Mouse (Mus musculus) NIH3T3 (cell line): Measurements from ENCODE around the gene Ier5l.

Experiments used
- DNase-seq: peaks from one replicate; pipeline ENCODE4 v3.0.0-alpha.2; 2012; ENCODE audit warnings: low read depth

The Ier5l gene

DNA sequence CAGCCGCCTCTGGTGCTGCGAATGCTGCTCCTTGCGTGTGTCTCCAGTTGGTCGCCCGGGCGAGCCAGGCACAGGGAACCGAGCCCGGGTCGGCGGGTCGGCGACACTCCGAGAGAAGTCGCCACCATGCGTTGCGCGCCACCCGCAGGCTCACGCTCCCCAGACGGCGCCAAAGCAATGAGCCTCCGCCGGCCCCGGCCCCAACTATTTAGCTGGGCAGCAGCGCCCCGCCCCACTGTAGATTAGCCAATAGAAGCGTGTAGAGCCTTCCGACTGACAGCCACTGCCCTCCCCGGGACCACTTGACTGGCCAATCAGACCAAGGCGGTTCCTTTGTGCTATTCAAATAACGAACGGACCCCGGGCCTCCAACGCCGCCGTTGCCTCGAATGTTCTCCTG is at the start of gene Ier5l:
TSS of gene Ier5l (minus strand) at position 181 of the 400 bp plus-strand sequence.
- DNase-seq = peak; percentile 97

DNA sequence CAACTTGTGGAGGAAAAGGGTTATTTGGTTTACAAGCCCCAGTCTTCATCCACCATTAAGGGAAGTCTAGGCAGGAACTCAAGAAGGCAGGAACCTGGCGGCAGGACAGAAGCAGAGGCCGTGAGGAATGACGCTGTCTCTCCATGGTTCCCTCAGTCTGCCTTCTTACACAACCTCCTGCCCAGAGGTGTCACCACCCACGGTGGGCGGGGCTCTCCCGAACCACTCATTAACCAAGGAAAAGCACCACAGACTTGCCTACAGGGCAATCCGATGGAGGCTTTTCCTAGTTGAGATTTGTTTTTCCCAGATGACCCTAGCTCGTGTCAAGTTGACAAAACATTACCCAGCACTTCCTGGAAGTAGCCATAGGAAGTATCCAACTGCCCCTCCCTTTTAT is 49.7 kb upstream of the Ier5l start:
- peak; percentile 18 for DNase-seq

DNA sequence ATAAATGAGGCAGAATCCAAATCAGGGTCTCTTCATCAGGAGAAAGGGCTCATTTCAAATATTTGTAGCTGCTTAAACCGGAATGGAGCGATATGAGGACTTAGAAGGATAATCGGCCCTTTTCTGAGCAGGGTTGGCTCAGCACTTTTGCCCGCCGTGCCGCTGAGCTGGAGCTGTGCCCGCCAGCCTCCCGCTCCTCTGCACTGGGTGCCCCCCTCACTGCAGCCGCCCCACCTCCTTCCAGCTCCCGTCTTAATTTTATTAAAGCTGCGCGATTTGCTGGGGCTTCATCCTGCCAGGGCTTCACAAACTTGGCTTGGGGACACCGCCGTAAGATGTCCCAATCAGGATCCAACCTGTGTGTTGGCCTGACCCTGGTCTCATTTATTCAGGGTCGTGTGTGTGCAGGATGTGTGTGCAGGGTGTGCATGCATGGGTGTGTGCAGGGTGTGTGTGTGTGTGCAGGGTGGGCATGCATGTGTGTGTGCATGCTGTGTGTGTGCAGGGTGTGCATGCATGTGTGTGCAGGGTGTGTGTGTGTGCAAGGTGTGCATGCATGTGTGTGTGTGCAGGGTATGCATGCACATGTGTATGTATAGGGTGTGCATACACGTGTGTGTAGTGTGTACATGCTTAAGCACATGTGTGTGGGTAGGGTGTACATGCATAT is 36.8 kb upstream of the Ier5l start:
- DNase-seq = no peak

DNA sequence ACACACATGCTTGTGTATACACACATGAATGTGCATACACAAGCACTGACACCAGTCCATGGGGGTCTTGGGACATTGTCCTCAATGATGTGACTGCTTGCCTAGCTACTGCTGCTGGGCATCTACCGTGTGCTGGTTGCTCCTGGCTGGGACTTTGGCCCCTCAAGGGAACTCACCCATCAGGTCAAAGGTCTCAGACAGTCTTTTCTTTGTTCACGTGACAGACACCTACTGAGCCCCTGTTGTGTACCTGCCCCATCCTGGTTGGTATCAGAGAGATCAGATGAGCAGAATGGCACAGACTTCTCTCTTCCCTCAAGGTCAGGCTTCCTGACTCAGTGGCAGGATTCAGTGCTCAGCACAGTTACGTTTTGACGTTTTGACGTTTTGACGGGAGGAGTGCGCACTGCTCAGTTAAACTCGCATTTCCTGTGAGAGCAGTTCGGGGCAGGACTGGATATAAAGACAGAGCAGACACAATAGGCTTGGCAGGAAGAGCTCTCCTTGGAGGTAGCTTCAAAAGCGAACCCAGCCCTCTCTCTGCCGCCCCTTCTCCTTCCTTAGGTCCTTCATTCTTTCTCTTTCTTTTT is 33.2 kb upstream of the Ier5l start:
- DNase-seq = no peak

DNA sequence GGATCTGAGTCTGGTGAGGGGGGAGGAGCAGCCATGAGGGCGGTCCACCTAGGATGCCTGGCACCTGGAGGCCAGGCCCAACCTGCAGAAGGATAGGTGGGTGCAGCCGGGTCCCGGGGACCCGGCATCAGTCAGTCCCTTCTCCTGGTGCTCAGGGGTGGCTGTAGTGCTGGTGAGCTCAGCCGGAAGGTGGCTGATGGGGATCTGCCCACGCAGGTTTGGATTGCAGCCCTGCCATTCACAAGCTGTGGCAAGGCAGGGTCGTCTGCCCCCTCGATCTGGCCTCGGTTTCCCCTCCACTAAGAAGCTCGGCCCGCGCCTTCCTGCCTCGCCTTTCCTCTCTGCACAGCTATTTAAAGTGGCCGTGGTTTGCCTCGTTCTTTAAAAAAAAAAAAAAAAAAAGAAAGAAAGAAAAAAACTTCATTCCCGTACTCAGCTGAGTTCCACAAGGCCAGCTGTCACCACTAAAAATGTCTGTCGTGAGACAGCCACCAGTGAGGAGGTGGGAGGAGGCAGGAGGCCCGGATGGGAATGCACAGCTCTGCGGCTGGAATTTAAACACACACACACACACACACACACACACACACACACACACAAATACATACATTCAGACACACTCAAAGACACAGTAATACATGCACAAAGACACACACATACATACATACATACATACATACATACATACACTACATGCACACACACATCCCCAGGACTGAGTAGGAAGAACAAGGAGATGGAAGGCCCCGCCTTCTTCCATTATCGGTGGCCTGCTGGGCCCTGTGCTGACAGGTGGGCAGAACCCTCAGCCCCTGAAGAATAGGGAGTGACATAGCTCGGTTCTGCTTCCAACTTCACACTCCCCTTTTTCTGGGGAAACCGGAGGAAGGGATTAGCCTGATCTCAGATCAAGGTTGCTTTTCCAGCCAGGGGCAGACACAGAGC is 29.9 kb upstream of the Ier5l start:
- no peak for DNase-seq

DNA sequence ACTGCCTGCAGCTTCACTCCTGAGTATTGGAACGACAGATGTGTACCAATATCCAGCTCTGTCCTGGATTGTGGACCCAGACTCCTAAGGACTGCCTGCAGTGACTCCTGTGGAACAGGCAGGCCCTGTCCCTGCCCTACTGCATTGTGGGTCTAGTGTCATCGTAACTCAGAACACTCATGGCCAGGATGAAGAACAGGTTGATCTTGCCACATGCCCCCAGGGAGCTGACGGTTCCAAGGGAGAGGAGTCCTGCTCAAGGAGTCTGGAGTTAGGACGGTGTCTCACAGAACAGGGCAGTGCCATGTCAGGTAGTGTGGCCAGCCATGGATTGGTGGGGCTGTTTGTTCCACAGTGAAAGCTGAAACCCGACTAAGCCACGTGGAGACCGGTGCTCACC is 27.7 kb upstream of the Ier5l start:
- no peak for DNase-seq

DNA sequence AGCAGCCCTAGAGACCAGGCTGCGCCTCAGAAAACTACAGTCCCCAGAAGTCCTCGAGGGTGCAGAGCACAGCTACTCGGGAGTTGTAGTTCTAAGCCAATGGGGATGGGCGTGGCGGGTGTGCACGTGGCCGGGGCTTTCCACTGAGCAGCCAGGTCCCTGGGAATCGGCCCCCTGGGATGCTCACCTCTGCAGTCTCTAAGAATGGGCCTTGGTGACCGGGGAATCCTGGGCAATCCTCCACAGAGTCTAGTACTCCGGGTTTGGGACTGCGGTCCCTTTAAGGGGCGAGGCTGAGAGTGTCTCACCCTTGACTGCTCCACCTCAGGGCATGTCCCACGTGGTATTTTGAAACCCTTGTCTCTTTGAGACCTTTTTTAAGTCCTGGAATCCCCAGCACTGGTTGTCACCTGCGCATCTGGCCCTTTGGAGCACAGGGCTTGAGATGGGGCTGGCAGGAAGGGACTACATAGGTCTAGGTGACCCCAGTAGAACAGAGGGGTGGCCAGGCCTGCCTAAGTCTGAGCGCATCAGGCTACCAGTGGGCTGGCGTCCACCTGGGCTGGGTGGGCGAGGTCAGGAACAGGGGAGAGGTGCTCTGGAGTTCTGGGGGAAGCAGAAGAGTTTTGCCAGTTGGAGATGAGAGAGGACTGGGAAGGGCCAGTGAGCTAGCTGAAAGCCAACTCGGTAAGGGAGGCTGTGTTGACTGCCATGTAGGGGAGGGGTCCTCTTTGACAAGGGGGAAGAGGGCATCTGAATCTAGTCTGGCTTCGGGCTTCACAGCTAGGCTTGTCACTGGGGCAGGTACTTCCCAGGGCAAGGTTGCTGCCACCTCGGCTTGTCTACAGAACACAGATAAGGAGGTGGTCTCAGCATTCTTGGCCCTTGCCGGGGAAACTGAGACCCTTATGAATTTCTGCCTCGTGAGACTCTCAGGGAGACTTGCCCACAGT is 22.2 kb upstream of the Ier5l start:
- DNase-seq = peak; percentile 73

DNA sequence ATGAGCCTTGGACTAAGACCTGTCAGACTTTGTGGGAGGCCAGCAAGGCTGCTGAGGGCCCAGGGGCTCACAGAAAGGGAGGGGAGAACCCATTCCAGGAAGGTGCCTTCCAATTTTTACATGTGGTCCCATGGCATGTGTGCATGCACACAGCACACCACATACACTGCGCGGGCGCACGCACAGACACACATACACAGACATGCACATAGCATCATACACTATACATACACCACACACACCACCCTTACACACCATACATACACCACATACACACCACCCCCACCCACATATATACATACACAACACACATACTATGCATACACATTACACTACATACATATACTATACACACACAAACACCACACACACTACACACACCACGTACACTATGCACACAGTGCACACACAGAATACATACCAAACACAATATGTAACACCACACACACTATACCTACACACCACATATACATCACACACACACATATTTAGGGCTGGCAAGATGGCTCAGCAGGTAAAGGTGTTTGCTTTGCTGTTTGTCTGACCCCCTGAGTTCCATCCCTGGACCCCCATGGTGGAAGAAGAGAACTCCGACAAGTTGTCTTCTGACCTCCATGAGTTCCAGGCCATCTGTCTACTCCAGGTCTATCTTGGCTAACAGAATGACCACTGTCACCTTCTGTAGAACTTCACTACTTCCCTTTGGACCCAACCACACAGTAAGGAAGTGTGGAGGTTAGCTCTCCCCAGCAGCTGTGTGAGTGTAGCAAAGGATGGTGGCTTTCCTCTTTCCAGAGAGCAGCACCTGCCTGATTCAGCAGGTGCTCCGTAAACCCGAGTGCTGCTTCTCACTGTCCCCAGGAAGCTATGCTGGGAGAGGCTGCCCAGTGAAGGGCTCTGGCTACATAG is 21.2 kb upstream of the Ier5l start:
- no peak for DNase-seq

DNA sequence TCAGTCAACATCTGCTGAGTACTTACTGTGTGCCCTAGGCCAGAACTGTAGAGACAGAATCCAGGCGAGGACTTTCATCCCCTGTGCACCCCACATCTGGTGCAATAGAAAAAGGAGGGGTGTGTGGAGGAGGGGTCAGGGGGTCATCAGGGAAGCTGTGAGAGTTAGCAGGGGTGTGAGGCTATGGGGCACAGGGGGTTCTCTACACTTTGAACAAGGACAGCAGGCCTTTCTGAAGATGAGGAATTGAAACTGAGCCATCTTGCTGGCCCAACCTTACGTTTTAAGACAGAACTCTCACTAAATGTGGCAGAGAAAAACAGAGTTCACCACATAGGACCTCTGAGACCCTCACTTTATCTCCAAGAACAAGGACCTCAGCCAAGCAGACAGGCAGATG is 16.4 kb upstream of the Ier5l start:
- DNase-seq = no peak

DNA sequence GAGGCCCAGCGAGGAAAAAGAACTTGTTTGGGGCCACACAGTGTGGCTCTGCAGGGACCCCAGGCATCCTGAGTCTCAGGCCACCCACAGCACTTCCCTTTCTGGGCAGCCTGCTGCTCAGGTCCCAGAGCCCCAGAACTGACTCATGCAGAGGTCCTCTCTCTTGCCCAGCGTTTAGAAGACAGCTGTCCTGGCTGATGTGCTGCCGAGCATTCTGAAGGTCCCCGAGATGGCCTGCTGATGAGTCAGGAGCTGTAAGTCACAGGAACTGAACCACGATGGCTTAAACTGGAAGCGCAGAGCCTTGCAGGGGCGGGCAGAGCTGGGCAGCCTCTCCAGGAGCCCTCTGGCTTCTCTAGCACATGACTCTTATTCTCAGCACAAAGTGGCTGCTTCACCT is 13.6 kb upstream of the Ier5l start:
- peak; percentile 61 for DNase-seq

DNA sequence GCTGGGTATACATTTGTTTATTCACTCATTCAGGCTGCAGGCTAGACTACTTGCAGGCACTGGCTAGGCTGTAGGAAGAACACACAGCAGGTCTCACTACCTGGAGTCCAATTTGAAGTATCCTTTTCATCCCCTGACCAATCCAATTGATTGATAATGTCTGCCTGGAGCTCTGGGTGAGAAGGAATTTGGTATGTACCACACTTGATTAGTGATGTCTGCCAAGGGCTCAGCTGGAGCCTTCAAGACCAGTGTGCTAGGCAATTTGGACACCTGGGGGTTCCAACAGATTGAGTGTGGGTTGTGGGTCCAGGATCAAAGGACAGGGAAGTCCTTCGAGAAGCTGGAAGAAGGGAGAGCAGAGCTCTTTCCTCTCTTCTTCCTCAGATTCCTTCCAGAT is 4.5 kb upstream of the Ier5l start:
- DNase-seq = no peak

DNA sequence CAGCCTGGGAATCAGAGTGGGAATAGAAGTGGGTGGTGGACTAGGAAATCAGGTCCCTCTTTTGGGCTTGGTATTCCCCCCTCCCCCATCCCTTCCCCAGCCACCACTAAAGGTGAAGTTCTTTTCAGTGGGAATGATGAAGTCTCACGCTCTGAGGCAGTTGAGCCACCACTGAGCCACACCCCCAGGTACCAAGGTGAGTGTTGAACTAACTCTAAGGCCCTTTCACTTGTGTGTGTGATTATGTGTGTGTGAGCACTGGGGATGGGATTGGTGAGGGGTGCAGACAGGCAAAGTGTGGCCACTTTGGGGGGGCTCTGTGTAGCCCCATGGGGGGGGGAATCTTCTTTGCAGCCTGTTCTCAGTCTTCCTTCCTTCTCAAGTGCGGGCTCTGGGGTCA is 2.2 kb upstream of the Ier5l start:
- no peak for DNase-seq

DNA sequence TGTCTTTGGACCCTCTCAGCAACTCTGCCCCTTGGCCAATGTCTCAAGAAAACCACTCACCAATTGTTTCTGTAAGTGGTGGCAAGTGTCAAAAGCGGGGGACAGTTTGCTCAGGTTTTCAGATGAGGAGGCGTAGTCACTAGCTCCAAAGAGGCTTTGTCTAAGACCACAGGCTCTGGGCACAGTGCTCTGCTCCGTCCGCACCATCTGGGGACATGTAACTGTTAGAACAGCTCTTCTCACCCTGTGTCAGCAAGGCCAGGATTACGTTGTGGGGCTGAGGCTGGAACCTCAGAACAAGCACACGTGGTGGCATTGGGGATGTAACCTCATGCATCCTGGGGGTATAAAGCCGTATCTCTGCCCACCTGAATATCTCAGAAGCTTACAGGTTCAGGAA is 1.4 kb upstream of the Ier5l start:
- DNase-seq = no peak

DNA sequence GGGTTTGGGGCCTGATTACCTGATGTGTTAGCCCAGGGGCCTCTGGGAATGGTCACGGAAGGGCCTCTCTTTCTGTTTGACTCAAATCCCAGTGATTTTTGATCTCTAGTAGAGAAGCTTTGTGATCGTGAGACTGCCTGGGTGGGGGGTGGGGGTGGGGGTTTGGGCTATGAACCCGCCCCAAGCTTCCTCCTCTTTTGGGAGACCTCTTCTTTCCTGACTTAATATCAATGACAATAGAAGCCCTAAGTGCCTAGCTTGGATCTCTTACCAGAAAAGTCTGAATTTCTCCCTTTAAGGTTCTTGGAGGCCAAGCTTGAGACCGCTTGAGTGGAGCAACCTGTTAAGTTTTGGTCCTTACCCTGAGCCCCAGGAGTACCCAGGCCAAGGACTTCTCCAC is 757 bp upstream of the Ier5l start:
- DNase-seq = no peak

DNA sequence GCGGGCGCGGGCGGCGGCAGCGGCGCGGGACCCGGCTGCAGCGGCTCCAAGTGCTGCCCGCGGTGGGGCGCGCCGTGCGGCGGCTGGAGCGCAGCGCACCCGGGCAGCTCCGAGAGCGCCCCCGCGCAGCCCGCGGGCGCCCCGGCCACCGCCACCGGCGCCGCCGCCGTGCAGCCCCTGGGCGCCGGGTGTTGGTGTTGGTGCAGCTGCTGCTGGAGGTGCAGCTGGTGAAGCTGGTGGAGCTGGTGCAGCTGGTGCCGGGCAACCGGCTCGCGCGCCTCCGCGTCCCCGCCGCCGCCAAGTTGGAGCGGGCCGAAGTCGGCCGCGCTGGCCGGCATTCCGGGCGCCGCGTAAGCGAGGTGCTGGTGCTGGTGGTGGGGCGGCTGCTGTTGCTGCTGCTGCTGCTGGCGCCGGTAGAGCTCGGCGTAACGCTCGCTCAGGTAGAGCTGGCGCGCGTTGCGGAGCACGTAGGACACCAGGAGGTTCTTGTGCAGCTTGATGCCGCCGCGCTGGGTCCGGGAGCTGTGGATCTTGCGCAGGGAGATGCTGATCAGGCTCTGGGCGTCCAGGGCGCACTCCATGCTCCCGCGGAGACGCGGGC is 488 bp downstream of the Ier5l start:
- peak; percentile 69 for DNase-seq

DNA sequence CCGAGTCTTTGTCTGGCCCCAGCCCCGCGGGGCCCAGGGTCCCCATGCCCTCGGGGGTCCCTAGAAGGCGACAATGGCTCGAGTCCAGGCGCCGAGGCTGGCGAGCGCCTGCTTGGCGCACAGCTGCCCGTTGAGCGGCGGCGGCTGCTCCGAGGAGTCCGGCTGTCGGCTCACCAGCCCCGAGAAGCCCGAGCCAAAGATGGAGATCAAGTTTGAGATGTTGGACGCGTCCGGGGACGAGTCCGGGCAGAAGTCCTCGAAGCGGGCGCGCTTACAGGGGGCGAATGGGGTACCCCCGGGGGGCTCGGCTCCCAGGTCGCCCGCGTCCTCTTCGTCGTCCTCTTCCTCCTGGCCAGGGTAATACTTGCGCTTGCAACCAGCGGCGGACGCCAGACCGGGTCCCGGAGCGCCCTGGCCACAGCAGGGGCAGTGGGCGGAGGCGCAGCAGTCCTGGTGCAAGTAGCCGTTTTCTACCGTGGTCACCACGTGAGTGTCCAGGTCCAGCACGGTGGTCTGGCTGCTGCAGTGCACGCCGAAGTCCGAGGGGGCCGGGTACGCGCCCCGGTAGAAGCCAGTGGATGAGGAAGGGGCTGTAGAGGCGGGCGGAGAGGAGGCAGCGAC is 1.2 kb downstream of the Ier5l start:
- peak; percentile 56 for DNase-seq

DNA sequence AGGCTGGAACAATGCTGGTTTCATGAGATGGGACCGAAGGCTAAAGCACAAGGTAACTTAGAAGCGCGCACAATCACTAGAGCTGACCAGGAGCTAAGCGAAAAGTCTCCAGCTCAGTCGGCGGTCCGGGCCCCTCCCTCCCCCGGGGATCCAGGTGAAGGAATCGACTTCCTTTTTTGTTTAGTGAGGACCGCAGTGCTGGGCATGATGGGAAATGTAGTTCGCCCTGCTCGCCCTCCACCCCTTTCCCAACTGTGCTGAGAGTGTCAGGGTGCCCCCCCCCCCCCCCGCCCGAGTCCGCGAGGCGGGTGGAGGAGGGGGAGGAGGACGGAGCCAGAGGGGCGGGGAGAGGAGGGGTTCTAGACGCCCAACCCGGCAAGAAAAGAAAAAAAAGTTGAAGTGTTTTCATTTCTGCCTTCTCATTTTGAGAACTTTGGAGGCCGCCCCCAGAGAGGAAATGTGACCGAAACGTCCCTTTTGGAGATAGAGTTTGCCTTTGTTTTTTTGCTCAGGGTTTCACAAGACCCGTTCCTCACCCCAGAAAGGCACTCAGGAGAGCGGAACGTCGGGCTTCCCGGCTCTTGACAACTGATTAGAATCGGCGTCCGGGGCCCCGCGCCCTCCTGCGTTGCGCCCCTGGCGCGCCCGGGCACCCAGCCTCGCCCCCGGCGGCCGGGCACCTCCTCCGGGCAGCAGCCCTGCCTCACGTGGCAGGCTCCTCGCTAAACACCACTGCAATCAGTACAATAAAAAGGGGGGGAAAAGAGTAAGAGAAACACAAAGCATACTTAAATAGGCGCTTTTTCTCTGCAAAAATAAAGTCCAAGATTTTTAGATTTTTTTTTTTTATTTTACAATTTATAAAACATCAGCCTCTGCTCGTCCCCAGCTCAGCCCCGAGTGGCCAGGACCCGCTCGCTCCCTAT is 2.0 kb downstream of the Ier5l start:
- DNase-seq = peak; percentile 96

DNA sequence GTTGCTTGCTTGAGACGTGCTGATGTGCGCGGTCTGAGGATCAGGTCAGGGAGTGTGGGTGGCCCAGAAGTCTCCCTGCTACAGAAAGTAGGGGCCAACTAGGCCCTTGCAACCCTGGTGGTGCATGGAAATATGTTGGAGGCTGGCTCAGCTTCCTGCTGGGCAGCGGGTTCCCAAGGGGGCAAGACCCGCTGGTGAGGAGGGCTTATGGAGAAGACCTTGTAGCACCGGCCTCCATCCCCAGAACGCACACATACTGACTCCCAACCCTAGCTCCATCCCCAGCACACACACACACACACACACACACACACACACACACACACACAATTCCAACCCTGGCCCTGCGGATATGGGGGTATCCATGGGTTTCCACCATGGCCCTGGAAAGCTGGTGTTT is 3.0 kb downstream of the Ier5l start:
- peak; percentile 67 for DNase-seq
